In genomic region chr6:65818039-65818747, GRCm38 (mm10) we compare ENCODE assay signal across 13 mouse cellular contexts. TPM values are rescaled to one million over a fixed set of nuclear protein-coding genes. Genes with fewer than 3 reads are reported as not detected.
A peak's percentile ranks its signal among the peaks of the same experiment; 100 is the strongest.
DNase-seq lines count a peak whose midpoint lies in the region; ATAC-seq and TF ChIP-seq lines count a peak whose summit lies in the region.
"Had no signal": no experiment of that assay in that cellular context is flagged by ENCODE, and none has a peak within 500 bp of the region (broad histone marks: within the 10 kb centered on the region; RNA-seq: fewer than 3 reads in every experiment).

No protein-coding gene starts in this region.

- H3K4me1 ChIP-seq in lung, embryonic 14.5 days (ENCODE audit: insufficient read depth) = no peaks in the 10 kb centered on the region
- no peaks in the 10 kb centered on the region for H3K4me1 ChIP-seq in neural tube, embryonic 15.5 days

- peak; percentile 20 for DNase-seq in lung, embryonic 14.5 days
- DNase-seq in lung, postnatal 25 days (ENCODE audit: low spot score) = no peak
- peak; percentile 54 for DNase-seq in cerebellum, adult 9-11 months
- peak; percentile 64 for DNase-seq in layer of hippocampus, adult 9-10 months (ENCODE audit: low spot score)
- DNase-seq in yolk sac, embryonic 10.5 days (ENCODE audit: low spot score) = no peak
- no peak for DNase-seq in urinary bladder, postnatal 36 days (ENCODE audit: low spot score in 2 of 2)
- DNase-seq: adrenal gland, postnatal 14 days; gastrocnemius, postnatal 14 days; kidney, postnatal 14 days had no signal

- H3K4me2 ChIP-seq in lung, embryonic 14.5 days = no peak overlapping the region
- no peak overlapping the region for H3K4me2 ChIP-seq in neural tube, embryonic 15.5 days
- H3K4me2 ChIP-seq: heart, embryonic 15.5 days had no signal

- no peaks in the 10 kb centered on the region for H3K9me3 ChIP-seq in lung, embryonic 14.5 days (ENCODE audit: low read depth, low read length)
- no peaks in the 10 kb centered on the region for H3K9me3 ChIP-seq in neural tube, embryonic 15.5 days (replicated peaks)
- H3K9me3 ChIP-seq: heart, embryonic 15.5 days had no signal

- H3K27ac ChIP-seq in lung, embryonic 14.5 days (ENCODE audit: low read depth) = no peak overlapping the region
- H3K27ac ChIP-seq in neural tube, embryonic 15.5 days (replicated peaks) = no peak overlapping the region
- H3K27ac ChIP-seq: heart, embryonic 15.5 days; hindbrain, postnatal 0 days had no signal

- H3K4me3 ChIP-seq in lung, embryonic 14.5 days (ENCODE audit: low read depth, low read length) = no peak overlapping the region
- H3K4me3 ChIP-seq in neural tube, embryonic 15.5 days (replicated peaks) = no peak overlapping the region
- H3K4me3 ChIP-seq: heart, embryonic 15.5 days had no signal

- H3K9ac ChIP-seq in lung, embryonic 14.5 days = no peak overlapping the region
- H3K9ac ChIP-seq in neural tube, embryonic 15.5 days (replicated peaks) = no peak overlapping the region
- H3K9ac ChIP-seq: heart, embryonic 15.5 days had no signal

- H3K27me3 ChIP-seq in lung, embryonic 14.5 days (ENCODE audit: insufficient read depth, low read length) = no peaks in the 10 kb centered on the region
- H3K27me3 ChIP-seq in neural tube, embryonic 15.5 days (replicated peaks) = no peaks in the 10 kb centered on the region
- H3K27me3 ChIP-seq: heart, embryonic 15.5 days had no signal

- no peak for TF ChIP-seq CTCF in lung, embryonic 14.5 days (IDR thresholded peaks at IDR 0.05; ENCODE audit: low read depth)

- 60% methylated on average over 4 of the region's 4 CpGs for WGBS in lung, embryonic 14.5 days
- 80% methylated on average over 4 of the region's 4 CpGs for WGBS in neural tube, embryonic 15.5 days

- no peak for ATAC-seq in lung, embryonic 14.5 days (ENCODE audit: insufficient read depth)
- peak; percentile 49 for ATAC-seq in activated CD4-positive, CD25-positive, alpha-beta regulatory T cell, adult 4 months
- no peak for ATAC-seq in neural tube, embryonic 15.5 days (ENCODE audit: low FRiP score)
- ATAC-seq: hindbrain, postnatal 0 days had no signal

- H3K36me3 ChIP-seq in lung, embryonic 14.5 days (ENCODE audit: insufficient read depth) = no peaks in the 10 kb centered on the region
- H3K36me3 ChIP-seq in neural tube, embryonic 15.5 days = no peaks in the 10 kb centered on the region
- H3K36me3 ChIP-seq: heart, embryonic 15.5 days had no signal

RNA-seq across cellular contexts. Expression of gene Prdm5, which starts 39.4 kb away (rescaled TPM):
- 23.5 and 25.0 TPM in 2 replicates for polyA plus RNA-seq in lung, embryonic 14.5 days (2014; fragmentation: Nextera tagmentation; extraction: Ambion mirVana)
- 1 to 10 TPM; 1.4 to 2.1 TPM for polyA plus RNA-seq in activated CD4-positive, CD25-positive, alpha-beta regulatory T cell, adult 4 months (2017; shearing (Covaris generic))
- 5.6 and 9.0 TPM in 2 replicates for polyA plus RNA-seq in neural tube, embryonic 15.5 days (2015; fragmentation: Nextera tagmentation; extraction: Ambion mirVana)

Comparison
In these comparisons a context has a peak if more than half of its experiments do, and no peak if none do; other contexts are left out.
1. DNase-seq: peak in lung, embryonic 14.5 days (single experiment), cerebellum, adult 9-11 months (single experiment) and layer of hippocampus, adult 9-10 months (single experiment); none in lung, postnatal 25 days (single experiment), yolk sac, embryonic 10.5 days (single experiment) and urinary bladder, postnatal 36 days (0 of 2).